Mouse (Mus musculus): ENCODE results near the gene Smarcad1.

DNA sequence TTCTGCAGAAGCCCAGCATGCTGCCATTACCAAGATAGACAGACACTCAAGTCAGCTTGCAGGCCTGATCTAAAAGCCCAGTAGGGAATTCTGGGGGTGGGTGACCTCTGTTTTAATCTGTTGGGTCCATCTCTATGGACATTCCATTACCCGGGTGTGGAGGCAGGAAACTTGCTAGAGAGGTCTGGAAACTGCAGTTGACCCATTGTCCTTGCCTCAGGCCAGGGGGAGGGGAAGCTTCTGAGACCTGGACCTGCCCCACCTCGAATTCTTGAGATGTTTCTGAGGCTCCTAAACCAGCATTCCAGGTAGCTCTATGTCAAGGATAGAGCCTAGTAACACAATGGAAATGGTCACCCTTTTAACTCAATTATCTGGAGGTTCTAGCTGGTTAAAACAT, 17.7 kb upstream of the Smarcad1 start:
- TF ChIP-seq CTCF (IDR thresholded peaks at IDR 0.05; ENCODE audit: borderline replicate concordance, insufficient read depth, low read length) (no peak), POLR2A (IDR thresholded peaks at IDR 0.05; ENCODE audit: low read depth, low read length) (no peak)
